Mouse (Mus musculus) pancreas, adult 10 weeks (tissue): Measurements from ENCODE around the gene Slc22a29. TPM values are rescaled to one million over a fixed set of nuclear protein-coding genes. Genes with fewer than 3 reads are reported as not detected.

Source experiments
- polyA plus RNA-seq: library from polyadenylated mRNA; stranded (reverse); fragments of 350-450 nt; fragmentation: Illumina TruSeq; extraction: RNeasy Lipid Tissue Mini Kit (QIAGEN cat#74804); gene quantifications from one replicate; pipeline ENCODE4 v1.2.3, GENCODE M21; 2015; ENCODE audit warnings: low read depth, low replicate concordance; ENCODE audit not compliant: insufficient read depth

Gene Slc22a29
- polyA plus RNA-seq, result 1.2 TPM

GRCm38 (mm10) chr19:8218800-8219199 is at the start of gene Slc22a29:
Gene Slc22a29 (minus strand): TSS chr19:8218900.

GRCm38 (mm10) chr19:8131881-8132280 is 86.8 kb downstream of the Slc22a29 start, which contains the start of gene Slc22a28:
Gene Slc22a28 (minus strand): TSS chr19:8131982.

Other genes with a start within 250 kb of the Slc22a29 start
- gene Slc22a28, start 86.9 kb downstream of the Slc22a29 start, polyA plus RNA-seq, result not detected
- not detected for gene Slc22a30, start 186.2 kb upstream of the Slc22a29 start, polyA plus RNA-seq